Mouse (Mus musculus): ENCODE measurements at regions not wholly inside any gene's neighbourhood (a gene's known extent, or its start where the extent isn't known, plus 50 kb on each side); places are given as distances from the start of the nearest gene placed in this dataset.
A peak's percentile ranks its signal among the peaks of the same experiment; 100 is the strongest.

- H3K27ac ChIP-seq (ENCODE audit: low read depth), result no peak overlapping the region
- no peak overlapping the region for H3K4me3 ChIP-seq (ENCODE audit: low read depth, low read length)
- ATAC-seq (replicated peaks; ENCODE audit: low FRiP score, low TSS enrichment, low read depth), result no peak
- no peaks in the 10 kb centered on the region for H3K27me3 ChIP-seq (replicated peaks; ENCODE audit: control insufficient read depth, insufficient read depth, low read length)
- H3K9ac ChIP-seq (ENCODE audit: low read length), result no peak overlapping the region
- H3K4me1 ChIP-seq (replicated peaks; ENCODE audit: control insufficient read depth, insufficient read depth, low read length), result no peaks in the 10 kb centered on the region
- H3K36me3 ChIP-seq (ENCODE audit: control insufficient read depth, insufficient read depth, low read length), result no peaks in the 10 kb centered on the region
- 91% methylated on average over 4 of the region's 4 CpGs for WGBS
- DNase-seq (ENCODE audit: low spot score), result peak; percentile 45
- H3K4me2 ChIP-seq (ENCODE audit: low read length), result no peak overlapping the region
- H3K9me3 ChIP-seq (ENCODE audit: control insufficient read depth, low read length), result no peaks in the 10 kb centered on the region
These were observed 96.6 kb downstream of the E030025P04Rik start for GRCm38 (mm10) chr11:109047483-109048110.

GRCm38 (mm10) chr11:109046446-109046845, 97.7 kb downstream of the E030025P04Rik start:
- H3K36me3 ChIP-seq (ENCODE audit: control insufficient read depth, insufficient read depth, low read length), result no peaks in the 10 kb centered on the region
- H3K27me3 ChIP-seq (replicated peaks; ENCODE audit: control insufficient read depth, insufficient read depth, low read length), result no peaks in the 10 kb centered on the region
- WGBS, result 35% methylated on average over 1 of the region's 1 CpGs

GRCm38 (mm10) chr11:109040519-109040916, 103.7 kb downstream of the E030025P04Rik start:
- Histone ChIP-seq H3K9me3 (ENCODE audit: control insufficient read depth, low read length) (no peaks in the 10 kb centered on the region), H3K27me3 (replicated peaks; ENCODE audit: control insufficient read depth, insufficient read depth, low read length) (no peaks in the 10 kb centered on the region), H3K9ac (ENCODE audit: low read length) (no peak overlapping the region), H3K36me3 (ENCODE audit: control insufficient read depth, insufficient read depth, low read length) (no peaks in the 10 kb centered on the region), H3K4me1 (replicated peaks; ENCODE audit: control insufficient read depth, insufficient read depth, low read length) (0 out of 2 replicates have a peak, but pooled peaks cover 3% of the 10 kb centered on the region), H3K4me2 (ENCODE audit: low read length) (no peak overlapping the region), H3K4me3 (ENCODE audit: low read depth, low read length) (no peak overlapping the region), H3K27ac (ENCODE audit: low read depth) (no peak overlapping the region)
- DNase-seq (ENCODE audit: low spot score) (no peak), ATAC-seq (replicated peaks; ENCODE audit: low FRiP score, low TSS enrichment, low read depth) (no peak)
- WGBS, result 79% methylated on average over 7 of the region's 7 CpGs

More at GRCm38 (mm10) chr11:109046446-109046845, 97.7 kb downstream of the E030025P04Rik start:
- H3K4me2 ChIP-seq (ENCODE audit: low read length), result no peak overlapping the region
- no peak overlapping the region for H3K9ac ChIP-seq (ENCODE audit: low read length)
- DNase-seq (ENCODE audit: low spot score) (peak; percentile 48), ATAC-seq (replicated peaks; ENCODE audit: low FRiP score, low TSS enrichment, low read depth) (no peak)
- no peak overlapping the region for H3K4me3 ChIP-seq (ENCODE audit: low read depth, low read length)
- no peak overlapping the region for H3K27ac ChIP-seq (ENCODE audit: low read depth)
- no peaks in the 10 kb centered on the region for H3K9me3 ChIP-seq (ENCODE audit: control insufficient read depth, low read length)
- H3K4me1 ChIP-seq (replicated peaks; ENCODE audit: control insufficient read depth, insufficient read depth, low read length), result 0 out of 2 replicates have a peak, but pooled peaks cover 3% of the 10 kb centered on the region

GRCm38 (mm10) chr11:109039792-109040518, 104.2 kb downstream of the E030025P04Rik start:
- no peak overlapping the region for H3K27ac ChIP-seq (ENCODE audit: low read depth)
- ATAC-seq (replicated peaks; ENCODE audit: low FRiP score, low TSS enrichment, low read depth) (no peak), DNase-seq (ENCODE audit: low spot score) (no peak)
- no peak overlapping the region for H3K4me3 ChIP-seq (ENCODE audit: low read depth, low read length)
- no peak overlapping the region for H3K9ac ChIP-seq (ENCODE audit: low read length)
- no peaks in the 10 kb centered on the region for H3K36me3 ChIP-seq (ENCODE audit: control insufficient read depth, insufficient read depth, low read length)
- no peaks in the 10 kb centered on the region for H3K9me3 ChIP-seq (ENCODE audit: control insufficient read depth, low read length)
- H3K27me3 ChIP-seq (replicated peaks; ENCODE audit: control insufficient read depth, insufficient read depth, low read length), result no peaks in the 10 kb centered on the region
- WGBS, result 86% methylated on average over 6 of the region's 6 CpGs
- 0 out of 2 replicates have a peak, but pooled peaks cover 3% of the 10 kb centered on the region for H3K4me1 ChIP-seq (replicated peaks; ENCODE audit: control insufficient read depth, insufficient read depth, low read length)
- H3K4me2 ChIP-seq (ENCODE audit: low read length), result no peak overlapping the region

- WGBS, result 66% methylated on average over 10 of the region's 10 CpGs
- ATAC-seq (replicated peaks; ENCODE audit: low FRiP score, low TSS enrichment, low read depth), result no peak
- Histone ChIP-seq H3K4me2 (ENCODE audit: low read length) (no peak overlapping the region), H3K36me3 (ENCODE audit: control insufficient read depth, insufficient read depth, low read length) (no peaks in the 10 kb centered on the region), H3K4me3 (ENCODE audit: low read depth, low read length) (no peak overlapping the region), H3K9ac (ENCODE audit: low read length) (no peak overlapping the region), H3K9me3 (ENCODE audit: control insufficient read depth, low read length) (no peaks in the 10 kb centered on the region), H3K27ac (ENCODE audit: low read depth) (no peak overlapping the region), H3K4me1 (replicated peaks; ENCODE audit: control insufficient read depth, insufficient read depth, low read length) (0 out of 2 replicates have a peak, but pooled peaks cover 3% of the 10 kb centered on the region), H3K27me3 (replicated peaks; ENCODE audit: control insufficient read depth, insufficient read depth, low read length) (no peaks in the 10 kb centered on the region)
- no peak for DNase-seq (ENCODE audit: low spot score)
These were observed 104.9 kb downstream of the E030025P04Rik start for GRCm38 (mm10) chr11:109039060-109039791.

GRCm38 (mm10) chr11:109038136-109038535, 106.0 kb downstream of the E030025P04Rik start:
- WGBS, result 82% methylated on average over 7 of the region's 7 CpGs
- no peak overlapping the region for H3K9ac ChIP-seq (ENCODE audit: low read length)
- H3K27ac ChIP-seq (ENCODE audit: low read depth), result no peak overlapping the region
- H3K4me2 ChIP-seq (ENCODE audit: low read length), result no peak overlapping the region
- H3K4me1 ChIP-seq (replicated peaks; ENCODE audit: control insufficient read depth, insufficient read depth, low read length), result 0 out of 2 replicates have a peak, but pooled peaks cover 3% of the 10 kb centered on the region
- DNase-seq (ENCODE audit: low spot score), result no peak
- H3K9me3 ChIP-seq (ENCODE audit: control insufficient read depth, low read length), result no peaks in the 10 kb centered on the region
- ATAC-seq (replicated peaks; ENCODE audit: low FRiP score, low TSS enrichment, low read depth), result no peak
- H3K4me3 ChIP-seq (ENCODE audit: low read depth, low read length), result no peak overlapping the region
- H3K27me3 ChIP-seq (replicated peaks; ENCODE audit: control insufficient read depth, insufficient read depth, low read length), result no peaks in the 10 kb centered on the region
- no peaks in the 10 kb centered on the region for H3K36me3 ChIP-seq (ENCODE audit: control insufficient read depth, insufficient read depth, low read length)

GRCm38 (mm10) chr11:109034596-109034995, 109.6 kb downstream of the E030025P04Rik start:
- no peak overlapping the region for H3K4me3 ChIP-seq (ENCODE audit: low read depth, low read length)
- DNase-seq (ENCODE audit: low spot score), result no peak
- H3K27ac ChIP-seq (ENCODE audit: low read depth), result no peak overlapping the region
- no peaks in the 10 kb centered on the region for H3K27me3 ChIP-seq (replicated peaks; ENCODE audit: control insufficient read depth, insufficient read depth, low read length)
- 27% methylated on average over 1 of the region's 1 CpGs for WGBS
- H3K4me1 ChIP-seq (replicated peaks; ENCODE audit: control insufficient read depth, insufficient read depth, low read length), result no peaks in the 10 kb centered on the region
- H3K9me3 ChIP-seq (ENCODE audit: control insufficient read depth, low read length), result no peaks in the 10 kb centered on the region
- H3K4me2 ChIP-seq (ENCODE audit: low read length), result no peak overlapping the region
- H3K36me3 ChIP-seq (ENCODE audit: control insufficient read depth, insufficient read depth, low read length), result no peaks in the 10 kb centered on the region
- no peak overlapping the region for H3K9ac ChIP-seq (ENCODE audit: low read length)
- ATAC-seq (replicated peaks; ENCODE audit: low FRiP score, low TSS enrichment, low read depth), result no peak

- WGBS, result 41% methylated on average over 4 of the region's 4 CpGs
- H3K4me3 ChIP-seq (ENCODE audit: low read depth, low read length), result no peak overlapping the region
- ATAC-seq (replicated peaks; ENCODE audit: low FRiP score, low TSS enrichment, low read depth) (0 out of 2 replicates have a peak, but pooled peaks have one; percentile 23), DNase-seq (ENCODE audit: low spot score) (no peak)
- H3K9ac ChIP-seq (ENCODE audit: low read length), result no peak overlapping the region
- no peaks in the 10 kb centered on the region for H3K9me3 ChIP-seq (ENCODE audit: control insufficient read depth, low read length)
- H3K4me1 ChIP-seq (replicated peaks; ENCODE audit: control insufficient read depth, insufficient read depth, low read length), result no peaks in the 10 kb centered on the region
- H3K4me2 ChIP-seq (ENCODE audit: low read length), result no peak overlapping the region
- no peaks in the 10 kb centered on the region for H3K36me3 ChIP-seq (ENCODE audit: control insufficient read depth, insufficient read depth, low read length)
- H3K27me3 ChIP-seq (replicated peaks; ENCODE audit: control insufficient read depth, insufficient read depth, low read length), result no peaks in the 10 kb centered on the region
- H3K27ac ChIP-seq (ENCODE audit: low read depth), result no peak overlapping the region
These were observed 110.1 kb downstream of the E030025P04Rik start for GRCm38 (mm10) chr11:109034072-109034471.

Data from intestine, embryonic 14.5 days (tissue).